In the genomic region with DNA sequence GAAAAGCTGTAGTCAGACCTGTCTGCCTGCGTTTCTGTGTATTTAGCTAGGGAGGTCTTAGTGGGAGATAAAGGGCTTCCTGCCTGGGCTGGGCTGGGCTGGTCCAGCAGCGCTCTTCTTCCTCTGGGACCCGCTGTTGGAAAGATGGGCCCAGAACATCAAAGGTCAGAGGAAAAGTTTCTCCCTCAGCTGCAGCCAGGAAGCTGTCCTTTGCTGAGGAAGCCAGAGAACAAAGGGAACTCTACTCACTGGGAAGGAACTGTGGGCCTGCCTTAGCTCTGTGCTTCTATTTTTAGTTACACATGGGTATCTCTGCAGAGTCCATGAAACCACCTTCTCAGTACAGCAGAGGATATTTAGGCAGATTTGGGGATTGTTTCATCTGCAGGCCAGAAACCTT, we compare ENCODE assay signal across 8 mouse cellular contexts.
A peak's percentile ranks its signal among the peaks of the same experiment; 100 is the strongest.
DNase-seq lines count a peak whose midpoint lies in the region; ATAC-seq and TF ChIP-seq lines count a peak whose summit lies in the region.

No protein-coding gene starts in this region.

- peak; percentile 82 for ATAC-seq in lung, embryonic 16.5 days (ENCODE audit: low read depth)
- no peak for ATAC-seq in monocyte, adult 5-6 weeks (replicated peaks; ENCODE audit: insufficient number of reproducible peaks, low FRiP score, low TSS enrichment, poor library complexity, severe bottlenecking)

- H3K9me3 ChIP-seq in lung, embryonic 16.5 days (ENCODE audit: control insufficient read depth, low read length): no peaks in the 10 kb centered on the region

- H3K4me3 ChIP-seq in lung, embryonic 16.5 days (ENCODE audit: low read length): no peak overlapping the region

- 21% methylated on average over 3 of the region's 3 CpGs for WGBS in lung, embryonic 16.5 days

- DNase-seq in adrenal gland, adult 2 months: peak; percentile 46
- DNase-seq in adrenal gland, postnatal 4 days (ENCODE audit: low spot score in 2 of 2): no peak
- DNase-seq in brain, embryonic 14.5 days (ENCODE audit: low read depth): peak; percentile 41
- DNase-seq in heart, postnatal 4 days: peak; percentile 42
- DNase-seq in cerebellum, adult 9-11 months: no peak
- DNase-seq in retina, embryonic 14.5 days (ENCODE audit: low spot score): no peak

- H3K4me1 ChIP-seq in lung, embryonic 16.5 days (replicated peaks; ENCODE audit: control insufficient read depth, insufficient read depth, low read length): peaks cover 12% of the 10 kb centered on the region

- H3K9ac ChIP-seq in lung, embryonic 16.5 days (ENCODE audit: low read length): no peak overlapping the region

- no peaks in the 10 kb centered on the region for H3K27me3 ChIP-seq in lung, embryonic 16.5 days (ENCODE audit: control insufficient read depth, insufficient read depth, low read depth, low read length)

- H3K36me3 ChIP-seq in lung, embryonic 16.5 days (ENCODE audit: control insufficient read depth, insufficient read depth, low read length): no peaks in the 10 kb centered on the region

- TF ChIP-seq CTCF in brain, embryonic 14.5 days (IDR thresholded peaks at IDR 0.05; ENCODE audit: borderline replicate concordance, extremely low read depth, insufficient read depth, insufficient read length): no peak

- no peak for TF ChIP-seq POLR2A in brain, embryonic 14.5 days (IDR thresholded peaks at IDR 0.05; ENCODE audit: borderline replicate concordance, extremely low read depth, insufficient read depth, insufficient read length, poor library complexity, severe bottlenecking)

- peak overlapping the region; percentile 60; the same call in 1 of the 2 replicates for H3K27ac ChIP-seq in lung, embryonic 16.5 days (ENCODE audit: low read length)

- H3K4me2 ChIP-seq in lung, embryonic 16.5 days (ENCODE audit: low read depth, low read length): no peak overlapping the region

Comparison
In these comparisons a context has a peak if more than half of its experiments do, and no peak if none do; other contexts are left out.
1. DNase-seq: peak in adrenal gland, adult 2 months (single experiment), brain, embryonic 14.5 days (single experiment) and heart, postnatal 4 days (single experiment); none in adrenal gland, postnatal 4 days (0 of 2), cerebellum, adult 9-11 months (single experiment) and retina, embryonic 14.5 days (single experiment).